Mouse (Mus musculus): ENCODE data around the gene Myl3. TPM values are rescaled to one million over a fixed set of nuclear protein-coding genes. Genes with fewer than 3 reads are reported as not detected.

Myl3 gene
- total and polyA plus RNA-seq, 3 experiments: not detected

- Histone ChIP-seq H3K27ac (ENCODE audit: control insufficient read depth, low read depth, low read length) (no peak overlapping the region), H3K27me3 (ENCODE audit: control insufficient read depth in 1 of 2, insufficient read depth in 2 of 2, low read length in 2 of 2) (0 out of 4 replicates have a peak, but pooled peaks cover 0 to 1% of the 10 kb centered on the region in 2 experiments), H3K79me2 (ENCODE audit: control insufficient read depth, insufficient read depth, low read length, poor library complexity) (no peaks in the 10 kb centered on the region), H3K9ac (ENCODE audit: control insufficient read depth, low read depth, low read length, poor library complexity, severe bottlenecking) (no peak overlapping the region), H3K4me1 (ENCODE audit: control insufficient read depth in 1 of 2, insufficient read depth in 2 of 2, low read length in 2 of 2) (no peaks in the 10 kb centered on the region), H3K4me3 (ENCODE audit: control insufficient read depth in 1 of 2, insufficient read depth in 1 of 2, low read depth in 2 of 2, low read length in 2 of 2) (no peak overlapping the region), H3K36me3 (ENCODE audit: control insufficient read depth in 1 of 2, insufficient read depth in 2 of 2, low read length in 2 of 2) (no peaks in the 10 kb centered on the region), H3K9me3 (replicated peaks; ENCODE audit: insufficient read depth, low read length) (no peaks in the 10 kb centered on the region)
- no peak for TF ChIP-seq CHD1 (IDR thresholded peaks at IDR 0.05; ENCODE audit: low read depth, low read length)
- TF ChIP-seq CHD2 (IDR thresholded peaks at IDR 0.05; ENCODE audit: low read length): no peak
- no peak for TF ChIP-seq POLR2A (IDR thresholded peaks at IDR 0.05; ENCODE audit: control insufficient read depth in 1 of 2, insufficient read depth in 1 of 2, low read depth in 1 of 2, low read length in 2 of 2, poor library complexity in 1 of 2)
- TF ChIP-seq ZNF384 (IDR thresholded peaks at IDR 0.05; ENCODE audit: low read depth, low read length): no peak
- DNase-seq (ENCODE audit: low read depth, low spot score): no peak
Observed at GRCm38 (mm10) chr9:110763405-110763804, 21.7 kb downstream of the Myl3 start.

GRCm38 (mm10) chr9:110772336-110772735 is 30.7 kb downstream of the Myl3 start:
- H3K4me1 ChIP-seq (ENCODE audit: control insufficient read depth in 1 of 2, insufficient read depth in 2 of 2, low read length in 2 of 2): no peaks in the 10 kb centered on the region
- no peaks in the 10 kb centered on the region for H3K36me3 ChIP-seq (ENCODE audit: control insufficient read depth in 1 of 2, insufficient read depth in 2 of 2, low read length in 2 of 2)
- no peaks in the 10 kb centered on the region for H3K79me2 ChIP-seq (ENCODE audit: control insufficient read depth, insufficient read depth, low read length, poor library complexity)
- TF ChIP-seq SMC3 (IDR thresholded peaks at IDR 0.05; ENCODE audit: low read depth, low read length) (no peak), TCF12 (IDR thresholded peaks at IDR 0.05; ENCODE audit: low read depth, low read length) (no peak), ZNF384 (IDR thresholded peaks at IDR 0.05; ENCODE audit: low read depth, low read length) (no peak), RAD21 (IDR thresholded peaks at IDR 0.05; ENCODE audit: low read depth, low read length) (no peak)
- no peak overlapping the region for H3K9ac ChIP-seq (ENCODE audit: control insufficient read depth, low read depth, low read length, poor library complexity, severe bottlenecking)
- no peak for DNase-seq (ENCODE audit: low read depth, low spot score)
- H3K27ac ChIP-seq (ENCODE audit: control insufficient read depth, low read depth, low read length): no peak overlapping the region
- H3K9me3 ChIP-seq (replicated peaks; ENCODE audit: insufficient read depth, low read length): no peaks in the 10 kb centered on the region
- H3K4me3 ChIP-seq (ENCODE audit: control insufficient read depth in 1 of 2, insufficient read depth in 1 of 2, low read depth in 2 of 2, low read length in 2 of 2): no peak overlapping the region
- H3K27me3 ChIP-seq (ENCODE audit: control insufficient read depth in 1 of 2, insufficient read depth in 2 of 2, low read length in 2 of 2): peaks cover 0 to 4% of the 10 kb centered on the region in 2 experiments; a peak in 3 of 4 replicates

GRCm38 (mm10) chr9:110774403-110775268 is 33.0 kb downstream of the Myl3 start:
- Histone ChIP-seq H3K4me1 (ENCODE audit: control insufficient read depth in 1 of 2, insufficient read depth in 2 of 2, low read length in 2 of 2) (no peaks in the 10 kb centered on the region), H3K79me2 (ENCODE audit: control insufficient read depth, insufficient read depth, low read length, poor library complexity) (no peaks in the 10 kb centered on the region), H3K27me3 (ENCODE audit: control insufficient read depth in 1 of 2, insufficient read depth in 2 of 2, low read length in 2 of 2) (peaks cover 0 to 1% of the 10 kb centered on the region in 2 experiments; a peak in 3 of 4 replicates), H3K27ac (ENCODE audit: control insufficient read depth, low read depth, low read length) (no peak overlapping the region), H3K4me3 (ENCODE audit: control insufficient read depth in 1 of 2, insufficient read depth in 1 of 2, low read depth in 2 of 2, low read length in 2 of 2) (no peak overlapping the region), H3K36me3 (ENCODE audit: control insufficient read depth in 1 of 2, insufficient read depth in 2 of 2, low read length in 2 of 2) (no peaks in the 10 kb centered on the region), H3K9me3 (replicated peaks; ENCODE audit: insufficient read depth, low read length) (no peaks in the 10 kb centered on the region), H3K9ac (ENCODE audit: control insufficient read depth, low read depth, low read length, poor library complexity, severe bottlenecking) (no peak overlapping the region)
- TF ChIP-seq JUND (IDR thresholded peaks at IDR 0.05; ENCODE audit: low read depth, low read length): no peak
- no peak for TF ChIP-seq E2F4 (IDR thresholded peaks at IDR 0.05; ENCODE audit: borderline replicate concordance, low read depth, low read length)
- no peak for TF ChIP-seq ZKSCAN1 (IDR thresholded peaks at IDR 0.05; ENCODE audit: low read depth, low read length)
- no peak for TF ChIP-seq POLR2AphosphoS5 (IDR thresholded peaks at IDR 0.05; ENCODE audit: borderline replicate concordance, low read depth, low read length)
- no peak for TF ChIP-seq MYB (IDR thresholded peaks at IDR 0.05; ENCODE audit: low read depth, low read length)
- no peak for TF ChIP-seq KAT2A (conservative IDR thresholded peaks at IDR 0.05; ENCODE audit: low read depth, low read length)
- TF ChIP-seq MAFK (IDR thresholded peaks at IDR 0.05; ENCODE audit: borderline replicate concordance, low read depth, low read length): no peak
- no peak for DNase-seq (ENCODE audit: low read depth, low spot score)
